ENCODE assay signal across 8 mouse cellular contexts in the genomic region with DNA sequence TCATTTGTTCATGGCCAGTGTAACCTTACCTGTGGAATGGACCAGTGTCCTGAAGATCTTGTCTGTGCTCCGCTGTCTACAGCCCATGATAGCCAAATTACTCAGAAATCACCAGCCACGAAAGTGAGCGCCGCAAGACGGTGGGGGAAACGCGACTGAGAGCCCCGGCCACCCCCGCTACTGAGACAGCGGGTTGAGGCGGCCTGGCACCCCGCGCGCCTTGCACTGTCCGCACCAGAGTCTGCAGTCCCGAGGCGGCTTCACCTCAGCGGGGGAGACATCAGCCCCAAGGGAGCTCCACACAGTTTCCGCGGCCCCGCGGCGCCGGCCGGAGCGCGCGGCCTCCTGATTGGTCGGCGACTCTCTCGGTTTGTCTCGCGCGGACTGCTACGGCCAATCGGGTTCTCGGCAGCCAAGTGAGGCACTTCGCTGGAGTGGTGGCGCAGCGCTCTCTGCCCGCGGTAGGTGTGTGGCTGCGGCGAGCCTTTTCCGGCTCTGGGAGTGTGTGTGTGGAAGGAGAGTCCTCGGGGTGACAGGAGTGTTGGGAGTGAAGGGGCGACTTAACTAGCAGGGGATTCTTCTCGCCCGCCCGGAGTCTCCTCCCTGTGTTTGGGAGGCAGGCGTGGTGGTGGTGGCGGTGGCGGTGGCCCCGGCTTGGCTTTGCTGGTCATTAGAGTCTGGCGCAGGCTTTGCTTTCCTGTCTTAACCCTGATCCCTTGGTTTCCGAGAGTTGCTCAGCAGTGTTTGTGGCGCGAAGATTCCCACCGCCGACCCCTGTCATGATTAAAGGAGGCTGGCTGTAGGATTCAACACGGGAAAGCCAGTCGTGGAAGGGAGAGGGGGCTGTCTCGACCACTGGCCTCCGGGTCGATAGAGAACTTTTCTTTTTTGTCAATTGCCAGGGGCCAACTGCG. TPM values are rescaled to one million over a fixed set of nuclear protein-coding genes. Genes with fewer than 3 reads are reported as not detected.
A peak's percentile ranks its signal among the peaks of the same experiment; 100 is the strongest.
DNase-seq lines count a peak whose midpoint lies in the region; ATAC-seq lines count a peak whose summit lies in the region.

Setdb2 (minus strand) TSS at position 327 of the 914 bp plus-strand sequence.
Cab39l (plus strand) TSS at position 415 of the 914 bp plus-strand sequence.

- peak within 1 kb of the TSS; percentile 81 for H3K4me2 ChIP-seq in hindbrain, embryonic 12.5 days (replicated peaks)

- no peaks in the 10 kb centered on the region for H3K36me3 ChIP-seq in hindbrain, embryonic 12.5 days

- WGBS in hindbrain, embryonic 12.5 days = under 1% methylated on average over 66 of the region's 66 CpGs

- peak; percentile 98 for DNase-seq in Muller cell, postnatal 12 days (ENCODE audit: inconsistent ontology term)
- peak; percentile 92 for DNase-seq in cerebellum, adult 9-11 months
- DNase-seq in frontal cortex, adult 2 months (ENCODE audit: extremely low spot score in 1 of 2, low spot score in 1 of 2) = peak; percentile 85 to 95
- peak; percentile 91 to 94 for DNase-seq in layer of hippocampus, postnatal 14 days (ENCODE audit: low spot score in 2 of 2)
- peak; percentile 94 for DNase-seq in lung, postnatal 14 days
- DNase-seq in retina, adult 2 months (ENCODE audit: low read depth, low spot score) = peak; percentile 81
- DNase-seq in thymus, postnatal 36 days = peak; percentile 95 to 97

- peak within 1 kb of the TSS; percentile 66 for H3K4me3 ChIP-seq in hindbrain, embryonic 12.5 days

- peak; percentile 100 for ATAC-seq in hindbrain, embryonic 12.5 days (ENCODE audit: low FRiP score)

- H3K4me1 ChIP-seq in hindbrain, embryonic 12.5 days = peaks cover 11% of the 10 kb centered on the region

- H3K9me3 ChIP-seq in hindbrain, embryonic 12.5 days (replicated peaks) = no peaks in the 10 kb centered on the region

- no peaks in the 10 kb centered on the region for H3K27me3 ChIP-seq in hindbrain, embryonic 12.5 days

- peak within 1 kb of the TSS; percentile 79 for H3K9ac ChIP-seq in hindbrain, embryonic 12.5 days

- H3K27ac ChIP-seq in hindbrain, embryonic 12.5 days = peak within 1 kb of the TSS; percentile 74

RNA-seq across cellular contexts. Expression of gene Setdb2, which starts in this region (rescaled TPM):
- polyA plus RNA-seq in frontal cortex, adult 2 months (2012; rRNA removed) = 4.9 and 5.7 TPM in 2 replicates
- polyA plus RNA-seq in hindbrain, embryonic 12.5 days (2016; fragmentation: Nextera tagmentation; extraction: Ambion mirVana) = 9.6 and 11.6 TPM in 2 replicates
- 1 to 10 TPM; 6.7 to 7.1 TPM for total RNA-seq in layer of hippocampus, postnatal 14 days (2021)

RNA-seq across cellular contexts. Expression of gene Cab39l, which starts in this region (rescaled TPM):
- polyA plus RNA-seq in frontal cortex, adult 2 months (2012; rRNA removed) = 15.4 and 17.8 TPM in 2 replicates
- polyA plus RNA-seq in hindbrain, embryonic 12.5 days (2016; fragmentation: Nextera tagmentation; extraction: Ambion mirVana) = 35.8 and 39.9 TPM in 2 replicates
- total RNA-seq in layer of hippocampus, postnatal 14 days (2021) = 10 to 100 TPM; 18.3 to 33.8 TPM

Comparison
In these comparisons a context has a peak if more than half of its experiments do, and no peak if none do; other contexts are left out.
1. Peak in every context shown above with its lines: DNase-seq, ATAC-seq, H3K4me3 ChIP-seq and H3K27ac ChIP-seq.